Mouse (Mus musculus) frontal cortex, adult (tissue): ENCODE measurements around the gene Plekhm3.
A peak's percentile ranks its signal among the peaks of the same experiment; 100 is the strongest.

Experiments used
- ATAC-seq: cut with Nextera tagmentation; 2 replicates; pipeline ENCODE4 v1.9.2; 2017; ENCODE audit warnings: mild to moderate bottlenecking, moderate library complexity, mixed read lengths; ENCODE audit not compliant: low TSS enrichment

Gene Plekhm3

DNA sequence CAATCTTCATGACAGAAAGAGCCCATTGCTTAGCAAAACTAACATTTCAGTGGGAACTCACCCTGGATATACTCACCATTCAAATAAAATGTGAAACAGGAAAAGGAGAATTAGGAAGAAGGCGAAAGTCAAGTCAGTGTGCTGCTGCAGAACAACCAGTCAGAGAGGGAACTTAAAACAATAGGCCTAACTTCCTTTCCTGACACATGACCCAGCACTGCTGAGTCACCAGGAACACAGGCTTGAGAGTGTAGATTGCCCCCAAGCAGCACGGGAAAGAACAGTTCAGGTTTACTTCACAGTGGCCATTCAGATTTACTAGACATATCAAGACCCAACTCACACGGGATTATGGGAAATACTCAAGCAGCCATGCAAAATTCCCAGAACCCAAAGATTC is 80.3 kb downstream of the Plekhm3 start:
- no peak for ATAC-seq

DNA sequence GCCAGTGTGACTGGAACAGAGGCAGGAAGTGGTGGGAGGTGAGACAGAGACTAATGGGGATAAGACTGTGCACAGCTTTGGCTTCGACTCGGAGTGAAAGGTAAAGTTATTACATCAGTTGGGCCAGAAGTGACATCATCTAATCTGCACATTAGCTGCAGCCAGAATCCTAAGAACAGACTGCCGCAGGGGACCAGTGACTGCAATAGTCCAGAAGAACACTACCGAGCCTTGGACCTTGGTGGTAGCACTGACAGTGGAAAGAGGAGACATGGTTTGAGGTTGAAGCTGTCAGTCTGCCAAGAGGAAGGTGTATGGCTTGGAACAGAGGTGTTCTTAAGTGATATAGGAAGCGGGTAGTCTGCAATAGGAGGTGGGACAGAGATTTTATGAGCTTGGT is 80.9 kb downstream of the Plekhm3 start:
- no peak for ATAC-seq

DNA sequence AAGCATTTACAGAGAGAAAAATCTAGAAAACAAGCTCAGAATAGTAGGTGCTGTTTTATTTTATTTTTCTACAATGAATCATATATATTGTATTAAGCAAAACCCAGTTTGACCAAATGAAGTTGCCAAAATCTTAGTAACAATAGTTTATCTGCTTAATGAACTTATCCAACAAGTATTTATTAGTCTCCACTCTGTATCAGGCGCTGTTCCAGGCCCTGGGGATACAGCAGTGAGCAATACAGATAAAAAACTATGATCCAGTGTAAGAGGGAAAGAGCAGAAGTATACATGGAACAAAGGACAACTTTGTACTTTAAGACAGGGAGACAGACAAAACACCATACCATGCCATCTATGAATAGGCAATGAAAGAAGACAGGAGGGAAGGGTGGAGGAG is 81.5 kb downstream of the Plekhm3 start:
- no peak for ATAC-seq

GRCm38 (mm10) chr1:64871956-64872355 is 84.7 kb downstream of the Plekhm3 start:
- ATAC-seq: no peak

DNA sequence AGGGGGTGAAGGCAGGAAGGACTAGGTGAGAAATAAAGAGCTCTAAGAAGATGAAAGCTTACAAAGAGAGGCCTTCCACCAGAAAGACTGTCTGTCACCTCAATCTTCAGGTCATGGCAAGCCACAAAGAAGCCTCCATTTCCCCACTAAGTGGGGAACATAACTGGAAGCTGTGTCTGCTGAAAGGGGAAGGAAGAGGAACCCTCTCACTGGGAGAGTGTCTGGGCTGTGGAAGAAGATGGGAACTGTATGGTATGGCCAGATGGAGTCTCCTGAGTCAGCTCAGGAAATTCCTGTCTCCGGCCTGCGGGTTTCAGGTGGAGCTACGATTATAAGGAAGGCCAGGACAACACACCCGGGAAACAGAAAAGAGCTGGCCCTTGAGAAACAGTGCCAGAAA is 88.9 kb downstream of the Plekhm3 start:
- peak; percentile 16; the same call in 1 of the 2 replicates for ATAC-seq

- no peak for ATAC-seq
Measured at GRCm38 (mm10) chr1:64866140-64866539, 90.5 kb downstream of the Plekhm3 start.

DNA sequence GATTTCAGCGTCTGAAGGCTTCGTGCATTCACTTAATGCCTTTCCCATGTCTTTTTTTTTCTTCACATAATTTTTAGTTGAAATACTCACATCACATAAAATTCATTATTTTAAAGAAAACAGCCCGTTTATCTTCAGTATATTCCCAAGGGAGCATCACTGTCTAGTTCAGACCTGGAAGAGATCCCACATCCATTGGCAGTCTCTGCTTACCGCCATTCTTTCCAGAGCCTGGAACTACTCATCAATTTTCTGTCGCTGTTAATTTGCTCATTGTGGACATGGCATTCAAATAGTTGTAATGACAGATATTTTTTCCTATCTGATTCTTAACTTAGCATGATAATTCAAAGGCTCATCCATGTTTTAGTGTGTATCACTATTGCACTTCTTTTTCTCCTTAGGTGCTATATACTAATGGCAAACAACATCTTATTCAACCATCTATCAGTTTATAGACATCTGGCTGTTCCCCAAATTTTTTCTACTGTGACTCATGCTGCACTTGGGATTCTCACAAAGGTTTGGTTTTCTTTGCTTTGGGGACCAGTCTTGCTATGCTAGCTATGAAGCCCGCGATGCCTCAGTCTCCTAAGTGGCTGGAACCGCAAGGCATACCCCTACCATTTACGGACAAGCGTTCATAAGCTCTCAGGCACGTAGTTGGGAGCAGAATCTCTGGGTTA is 96.2 kb downstream of the Plekhm3 start:
- no peak for ATAC-seq

- no peak for ATAC-seq
Measured at GRCm38 (mm10) chr1:64859826-64860225, 96.8 kb downstream of the Plekhm3 start.

DNA sequence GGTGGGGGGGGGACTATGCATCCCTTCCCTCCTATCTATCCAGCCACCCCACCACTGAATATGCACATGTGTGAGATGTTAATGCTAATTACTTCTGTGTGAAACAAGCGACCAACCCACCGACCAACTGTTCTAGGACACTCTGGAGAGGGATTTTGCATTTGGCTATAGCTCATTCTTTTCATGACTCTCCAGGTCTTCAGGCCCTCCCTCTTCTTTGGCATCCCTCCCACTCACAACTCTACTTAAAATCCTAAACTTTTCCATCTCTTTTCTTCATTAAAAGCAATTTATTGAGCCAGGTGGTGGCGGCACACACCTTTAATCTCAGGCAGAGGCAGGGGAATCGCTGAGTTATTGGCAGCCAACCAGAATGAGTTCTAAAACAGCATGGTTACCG is 101.8 kb downstream of the Plekhm3 start:
- ATAC-seq: 0 out of 2 replicates have a peak, but pooled peaks have one; percentile 27

- 0 out of 2 replicates have a peak, but pooled peaks have one; percentile 28 for ATAC-seq
Measured at GRCm38 (mm10) chr1:64853738-64854730, 102.6 kb downstream of the Plekhm3 start.

DNA sequence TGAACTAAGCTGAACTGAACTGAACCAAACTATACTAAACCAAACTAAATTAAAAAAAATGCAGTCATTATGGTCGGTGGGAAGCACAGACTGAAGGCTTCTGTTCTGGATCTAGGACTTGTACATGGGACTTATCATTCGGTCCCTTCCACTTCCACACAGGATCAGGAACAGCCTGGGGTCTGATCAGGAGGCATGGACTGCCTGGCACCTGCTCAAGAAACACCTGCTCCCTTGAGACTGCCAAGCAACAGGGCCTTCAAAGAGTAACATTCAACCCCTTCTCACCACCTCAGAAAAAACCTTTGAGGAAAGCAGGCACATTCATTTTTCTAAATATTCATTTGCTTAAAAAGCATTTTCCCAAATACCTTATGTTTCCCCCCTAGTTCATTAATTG is 103.4 kb downstream of the Plekhm3 start:
- no peak for ATAC-seq

DNA sequence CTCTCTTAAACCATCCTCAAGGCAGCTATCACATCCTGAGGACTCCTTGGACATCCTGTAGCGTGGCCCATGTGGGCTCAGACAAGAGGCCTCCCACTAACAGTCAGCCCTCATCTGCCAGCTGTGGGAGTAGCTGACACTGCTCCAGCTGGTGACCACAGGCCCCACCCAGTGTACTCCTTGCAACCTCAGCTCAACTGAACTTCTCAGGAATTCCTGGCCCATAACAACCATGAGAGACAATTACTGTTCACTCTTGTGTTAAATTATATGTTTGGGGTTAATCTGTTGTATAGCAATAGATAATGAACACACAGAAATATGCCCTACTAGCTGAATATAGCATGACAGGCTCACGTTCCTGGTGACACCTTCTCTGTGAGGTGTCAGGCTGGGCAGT is 104.4 kb downstream of the Plekhm3 start:
- peak; percentile 38; the same call in 1 of the 2 replicates for ATAC-seq

- ATAC-seq: no peak
Measured at GRCm38 (mm10) chr1:64850345-64850744, 106.3 kb downstream of the Plekhm3 start.

GRCm38 (mm10) chr1:64848996-64849395 is 107.6 kb downstream of the Plekhm3 start:
- ATAC-seq: no peak

GRCm38 (mm10) chr1:64848081-64848480 is 108.5 kb downstream of the Plekhm3 start:
- no peak for ATAC-seq

DNA sequence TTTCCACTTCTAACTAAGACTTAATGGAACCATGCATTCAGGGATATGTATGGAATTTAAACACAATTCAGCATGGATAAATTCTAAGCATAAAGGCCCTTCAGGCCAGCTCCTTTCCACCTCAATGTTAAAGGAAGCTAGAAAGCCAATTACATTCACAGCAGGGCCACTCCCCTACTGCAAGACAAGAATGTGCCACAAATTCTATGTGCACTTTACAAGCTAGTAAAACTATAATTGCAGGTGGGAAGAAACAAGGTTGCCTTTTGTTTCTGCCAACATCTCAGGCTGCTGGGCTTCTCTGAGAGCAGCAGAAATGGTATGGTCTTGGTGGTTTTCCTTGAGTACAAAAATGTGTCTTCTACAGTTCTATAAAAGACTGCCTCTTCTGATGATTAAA is 109.1 kb downstream of the Plekhm3 start:
- ATAC-seq: no peak

GRCm38 (mm10) chr1:64844978-64845377 is 111.6 kb downstream of the Plekhm3 start:
- no peak for ATAC-seq

DNA sequence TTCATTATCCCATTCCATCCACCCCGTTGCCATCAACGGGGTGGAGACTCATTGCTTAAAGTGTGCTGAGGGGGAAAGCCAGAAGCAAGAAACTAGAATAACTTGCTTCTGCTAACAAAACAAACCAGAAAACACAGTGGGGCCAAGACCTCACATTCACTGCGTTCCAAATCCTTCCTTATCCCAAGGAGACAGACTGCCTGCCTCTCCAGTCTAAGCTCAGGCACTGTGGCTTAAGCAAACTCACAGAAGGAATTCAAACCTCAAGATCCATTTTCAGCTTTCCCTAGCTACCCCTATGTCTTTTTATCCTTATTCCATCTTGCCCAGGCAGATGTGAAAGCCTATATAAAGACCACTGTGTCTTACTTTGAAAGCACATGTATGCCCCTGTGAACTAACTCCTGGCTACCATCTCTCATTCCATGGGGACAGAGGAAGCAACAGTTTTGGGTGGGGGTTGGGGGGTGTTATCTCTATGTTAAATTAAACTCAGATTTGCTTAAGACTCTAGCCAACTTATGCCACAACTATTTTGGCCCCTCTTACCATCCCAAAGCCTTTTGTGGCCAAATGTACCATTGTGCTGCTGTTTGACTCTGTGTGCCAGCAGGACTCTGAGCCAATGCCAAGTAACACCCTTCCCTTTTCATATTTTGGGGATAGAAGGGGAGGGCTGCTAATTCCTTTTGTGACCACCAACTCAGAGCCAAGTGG is 112.6 kb downstream of the Plekhm3 start:
- ATAC-seq: no peak

DNA sequence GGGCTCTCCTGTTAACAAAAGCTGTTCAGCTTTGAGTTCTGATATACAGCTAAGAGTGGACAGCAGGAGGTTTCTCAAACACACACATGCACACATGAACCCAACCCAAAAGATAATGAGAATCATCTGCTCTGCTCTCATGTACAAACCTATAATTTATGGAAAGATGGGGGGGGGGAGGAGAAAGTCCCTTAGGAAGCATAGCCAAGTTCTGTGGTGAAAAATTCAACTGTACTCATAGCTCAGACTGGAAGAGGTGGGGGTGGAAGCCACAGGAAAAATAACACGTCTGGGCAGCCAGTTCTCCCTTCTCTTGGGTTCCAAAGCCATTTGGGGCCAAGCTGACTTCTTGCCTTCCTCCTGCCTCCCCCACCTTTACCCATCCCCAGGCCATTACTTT is 115.7 kb downstream of the Plekhm3 start:
- ATAC-seq: peak; percentile 24; the same call in 1 of the 2 replicates

DNA sequence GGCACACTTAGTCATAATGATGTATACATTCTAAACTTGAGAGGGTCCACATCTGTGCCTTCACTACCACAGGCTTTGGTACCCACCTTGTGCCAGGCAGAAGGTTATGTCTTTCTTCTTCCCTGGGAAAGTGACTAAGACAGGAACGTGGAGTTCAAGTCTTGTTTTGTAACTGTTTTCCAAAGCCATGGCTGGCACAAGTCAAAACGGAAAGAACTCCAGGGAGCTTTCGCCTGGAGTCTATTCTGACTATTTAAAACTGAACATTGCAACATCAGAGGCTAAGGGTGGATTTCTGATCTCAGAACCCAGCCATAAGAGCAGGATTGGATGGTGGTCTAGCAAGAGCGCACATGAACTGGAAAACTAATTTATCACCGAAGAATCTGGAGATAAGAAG is 120.0 kb downstream of the Plekhm3 start:
- no peak for ATAC-seq

DNA sequence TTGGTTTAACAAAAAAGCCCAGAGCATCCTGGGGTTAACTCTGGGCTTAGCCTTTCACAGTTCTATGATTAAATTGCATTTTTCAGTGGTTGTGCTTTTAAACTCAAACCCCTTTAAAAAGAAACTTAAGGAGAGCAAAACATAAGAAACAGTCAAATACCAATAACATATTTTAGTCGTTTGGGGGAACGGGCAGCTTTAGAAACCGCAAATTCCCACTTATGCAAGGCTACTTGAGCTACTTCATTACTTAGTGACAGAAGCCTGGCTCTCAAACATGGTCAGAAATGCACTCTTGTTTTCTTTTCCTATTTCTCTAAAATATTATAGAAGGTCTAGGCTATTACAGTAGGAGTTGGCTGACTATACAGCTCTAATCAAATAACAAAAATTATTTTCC is 120.5 kb downstream of the Plekhm3 start:
- ATAC-seq: no peak

DNA sequence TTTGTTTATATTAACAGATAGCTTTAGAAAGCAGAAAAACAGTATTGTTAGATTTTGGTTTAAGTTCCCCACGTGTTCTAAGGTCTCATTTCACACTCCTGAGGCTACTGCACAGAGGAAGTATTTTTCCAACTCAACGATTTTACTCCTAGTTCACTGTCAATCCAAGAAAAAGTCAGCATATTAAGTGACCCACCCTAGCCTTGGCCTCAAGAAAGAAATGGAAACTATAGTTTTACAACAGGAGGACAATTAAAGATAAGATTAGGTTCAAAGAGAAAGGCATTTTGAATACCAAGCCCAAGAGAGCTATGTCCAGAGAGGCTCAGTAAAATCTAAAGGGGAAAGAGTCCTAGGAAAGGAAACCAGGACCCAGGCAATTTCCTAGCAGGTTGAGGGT is 125.1 kb downstream of the Plekhm3 start:
- ATAC-seq: no peak
